Comparison of ENCODE assay signal across 10 mouse cellular contexts in the genomic region with DNA sequence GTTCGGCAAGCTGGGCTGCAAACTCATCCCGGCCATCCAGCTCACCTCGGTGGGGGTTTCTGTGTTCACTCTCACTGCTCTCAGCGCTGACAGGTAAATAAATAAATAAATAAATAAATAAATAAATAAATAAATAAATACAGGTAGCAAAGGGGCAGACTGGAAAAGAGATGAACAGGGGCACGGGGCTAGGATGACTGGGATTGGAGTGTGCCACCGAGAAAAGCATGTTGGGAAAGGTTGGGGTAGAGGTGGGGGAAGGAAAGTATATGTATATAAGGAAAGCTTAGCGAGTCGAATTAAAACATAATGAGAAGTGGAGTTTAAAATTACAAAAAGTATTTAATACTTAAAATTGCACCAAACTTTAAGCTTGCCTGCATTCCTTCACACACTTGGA. TPM values are rescaled to one million over a fixed set of nuclear protein-coding genes. Genes with fewer than 3 reads are reported as not detected.
DNase-seq lines count a peak whose midpoint lies in the region; ATAC-seq and TF ChIP-seq lines count a peak whose summit lies in the region.
"Had no signal": no experiment of that assay in that cellular context is flagged by ENCODE, and none has a peak within 500 bp of the region (broad histone marks: within the 10 kb centered on the region; RNA-seq: fewer than 3 reads in every experiment).

No protein-coding gene starts in this region.

- H3K4me2 ChIP-seq in lung, postnatal 0 days (replicated peaks; ENCODE audit: low read depth, low read length), result peak overlapping the region; percentile 54; the same call in 1 of the 2 replicates
- peak overlapping the region; percentile 83 for H3K4me2 ChIP-seq in limb, embryonic 13.5 days (replicated peaks)
- H3K4me2 ChIP-seq in stomach, postnatal 0 days (replicated peaks; ENCODE audit: low read depth), result peak overlapping the region; percentile 51

- peak overlapping the region; percentile 60 for H3K4me3 ChIP-seq in heart, embryonic 10.5 days
- no peak overlapping the region for H3K4me3 ChIP-seq in lung, postnatal 0 days (ENCODE audit: low read depth, low read length)
- H3K4me3 ChIP-seq in limb, embryonic 13.5 days, result peak overlapping the region; percentile 44
- peak overlapping the region; percentile 31; the same call in 1 of the 2 replicates for H3K4me3 ChIP-seq in stomach, postnatal 0 days (ENCODE audit: low read depth, low read length)

- intact Hi-C loops in heart, postnatal 36 days (cut with DNase I), result no loop called here

- H3K9me3 ChIP-seq in heart, embryonic 10.5 days, result no peaks in the 10 kb centered on the region
- no peaks in the 10 kb centered on the region for H3K9me3 ChIP-seq in lung, postnatal 0 days (ENCODE audit: low read length)
- H3K9me3 ChIP-seq in limb, embryonic 13.5 days, result no peaks in the 10 kb centered on the region
- no peaks in the 10 kb centered on the region for H3K9me3 ChIP-seq in stomach, postnatal 0 days (ENCODE audit: control insufficient read depth, low read length)

- no peak for TF ChIP-seq CTCF in lung, postnatal 0 days (IDR thresholded peaks at IDR 0.05)
- TF ChIP-seq CTCF in stomach, postnatal 0 days (IDR thresholded peaks at IDR 0.05; ENCODE audit: low read depth), result no peak

- 18% methylated on average over 8 of the region's 8 CpGs for WGBS in heart, embryonic 10.5 days
- 25% methylated on average over 8 of the region's 8 CpGs for WGBS in lung, postnatal 0 days
- 25% methylated on average over 8 of the region's 8 CpGs for WGBS in limb, embryonic 13.5 days
- 22% methylated on average over 8 of the region's 8 CpGs for WGBS in stomach, postnatal 0 days

- no peak for DNase-seq in heart, embryonic 10.5 days (ENCODE audit: low spot score)
- no peak for DNase-seq in heart, postnatal 36 days
- no peak for DNase-seq in lung, postnatal 0 days (ENCODE audit: low spot score)
- no peak for DNase-seq in lung, postnatal 4 days
- DNase-seq in stomach, postnatal 0 days (ENCODE audit: low spot score), result no peak
- no peak for DNase-seq in thymus, postnatal 14 days
- no peak for DNase-seq in left cerebral cortex, adult 18-20 months (ENCODE audit: low spot score in 2 of 2)
- DNase-seq: kidney, adult 2 months; lung, postnatal 14 days had no signal

- H3K9ac ChIP-seq in lung, postnatal 0 days (replicated peaks; ENCODE audit: low read depth), result no peak overlapping the region
- H3K9ac ChIP-seq in limb, embryonic 13.5 days, result no peak overlapping the region
- H3K9ac ChIP-seq in stomach, postnatal 0 days (ENCODE audit: low read length), result no peak overlapping the region

- H3K27ac ChIP-seq in heart, embryonic 10.5 days, result no peak overlapping the region
- H3K27ac ChIP-seq in lung, postnatal 0 days (ENCODE audit: low read length), result no peak overlapping the region
- no peak overlapping the region for H3K27ac ChIP-seq in limb, embryonic 13.5 days
- no peak overlapping the region for H3K27ac ChIP-seq in stomach, postnatal 0 days (replicated peaks)

- peaks cover 6% of the 10 kb centered on the region; the same call in 1 of the 2 replicates for H3K27me3 ChIP-seq in heart, embryonic 10.5 days (ENCODE audit: insufficient read depth, poor library complexity, severe bottlenecking)
- no peaks in the 10 kb centered on the region for H3K27me3 ChIP-seq in lung, postnatal 0 days (replicated peaks; ENCODE audit: insufficient read depth, low read length)
- H3K27me3 ChIP-seq in limb, embryonic 13.5 days, result peaks cover 33% of the 10 kb centered on the region
- H3K27me3 ChIP-seq in stomach, postnatal 0 days (ENCODE audit: control insufficient read depth, insufficient read depth, low read length), result no peaks in the 10 kb centered on the region

- no peaks in the 10 kb centered on the region for H3K4me1 ChIP-seq in heart, embryonic 10.5 days
- no peaks in the 10 kb centered on the region for H3K4me1 ChIP-seq in lung, postnatal 0 days (ENCODE audit: insufficient read depth, low read depth, low read length)
- 0 out of 2 replicates have a peak, but pooled peaks cover 11% of the 10 kb centered on the region for H3K4me1 ChIP-seq in limb, embryonic 13.5 days
- H3K4me1 ChIP-seq in stomach, postnatal 0 days (replicated peaks; ENCODE audit: control insufficient read depth, insufficient read depth), result no peaks in the 10 kb centered on the region

- H3K36me3 ChIP-seq in heart, embryonic 10.5 days, result no peaks in the 10 kb centered on the region
- H3K36me3 ChIP-seq in lung, postnatal 0 days (ENCODE audit: insufficient read depth, low read length), result no peaks in the 10 kb centered on the region
- H3K36me3 ChIP-seq in limb, embryonic 13.5 days, result no peaks in the 10 kb centered on the region
- no peaks in the 10 kb centered on the region for H3K36me3 ChIP-seq in stomach, postnatal 0 days (ENCODE audit: control insufficient read depth, insufficient read depth, low read length)

- no peak for TF ChIP-seq EP300 in lung, postnatal 0 days (IDR thresholded peaks at IDR 0.05)
- TF ChIP-seq EP300 in stomach, postnatal 0 days (optimal IDR thresholded peaks at IDR 0.05), result no peak

- no peak for ATAC-seq in lung, postnatal 0 days
- no peak for ATAC-seq in limb, embryonic 13.5 days (ENCODE audit: low FRiP score, low read depth)
- ATAC-seq in stomach, postnatal 0 days (ENCODE audit: low FRiP score, low TSS enrichment), result no peak

RNA-seq across cellular contexts. Expression of a gene that starts 42.6 kb away (rescaled TPM):
- polyA plus RNA-seq in heart, embryonic 10.5 days (2016; fragmentation: Nextera tagmentation; extraction: Ambion mirVana), result not detected in 2 replicates
- total RNA-seq in heart, postnatal 36 days (2021), result not detected
- not detected in 2 replicates for polyA plus RNA-seq in lung, postnatal 0 days (2015; fragmentation: Nextera tagmentation; extraction: Ambion mirVana)
- polyA plus RNA-seq in limb, embryonic 13.5 days (2015; fragmentation: Nextera tagmentation; extraction: Ambion mirVana), result 0.15 TPM in 1 of 2 replicates, not detected in the other
- not detected in 2 replicates for polyA plus RNA-seq in stomach, postnatal 0 days (2015; fragmentation: Nextera tagmentation; extraction: Ambion mirVana)
- not detected for total RNA-seq in left cerebral cortex, adult 18-20 months (2021)
- polyA plus RNA-seq: kidney, adult 2 months had no signal

RNA-seq across cellular contexts. Expression of a gene that starts 55.2 kb away (rescaled TPM):
- 0.31 and 0.33 TPM in 2 replicates for polyA plus RNA-seq in heart, embryonic 10.5 days (2016; fragmentation: Nextera tagmentation; extraction: Ambion mirVana)
- not detected for total RNA-seq in heart, postnatal 36 days (2021)
- polyA plus RNA-seq in lung, postnatal 0 days (2015; fragmentation: Nextera tagmentation; extraction: Ambion mirVana), result not detected in 2 replicates
- 0.15 and 0.65 TPM in 2 replicates for polyA plus RNA-seq in limb, embryonic 13.5 days (2015; fragmentation: Nextera tagmentation; extraction: Ambion mirVana)
- 0.07 and 0.23 TPM in 2 replicates for polyA plus RNA-seq in stomach, postnatal 0 days (2015; fragmentation: Nextera tagmentation; extraction: Ambion mirVana)
- total RNA-seq in left cerebral cortex, adult 18-20 months (2021), result 1 to 10 TPM; 4.4 to 4.7 TPM

RNA-seq across cellular contexts. Expression of a gene that starts 55.3 kb away (rescaled TPM):
- polyA plus RNA-seq in heart, embryonic 10.5 days (2016; fragmentation: Nextera tagmentation; extraction: Ambion mirVana), result 99.6 and 105 TPM in 2 replicates
- total RNA-seq in heart, postnatal 36 days (2021), result 10 to 100 TPM; 29.5 to 35.5 TPM
- polyA plus RNA-seq in lung, postnatal 0 days (2015; fragmentation: Nextera tagmentation; extraction: Ambion mirVana), result 85.6 and 94.1 TPM in 2 replicates
- polyA plus RNA-seq in limb, embryonic 13.5 days (2015; fragmentation: Nextera tagmentation; extraction: Ambion mirVana), result 103 and 108 TPM in 2 replicates
- 87.5 and 95.8 TPM in 2 replicates for polyA plus RNA-seq in stomach, postnatal 0 days (2015; fragmentation: Nextera tagmentation; extraction: Ambion mirVana)
- 10 to 100 TPM; 69.4 to 71.7 TPM for total RNA-seq in left cerebral cortex, adult 18-20 months (2021)
